Mouse (Mus musculus): ENCODE data around the gene Rcn3. TPM values are rescaled to one million over a fixed set of nuclear protein-coding genes. Genes with fewer than 3 reads are reported as not detected.
"Not testable (repeated sequence)": the region's sequence is repeated elsewhere in the genome, so short reads cannot be mapped to it uniquely, and the experiment has no call there.

Gene Rcn3
- polyA plus RNA-seq, 1 experiment from 2014 or later = 163 TPM

DNA sequence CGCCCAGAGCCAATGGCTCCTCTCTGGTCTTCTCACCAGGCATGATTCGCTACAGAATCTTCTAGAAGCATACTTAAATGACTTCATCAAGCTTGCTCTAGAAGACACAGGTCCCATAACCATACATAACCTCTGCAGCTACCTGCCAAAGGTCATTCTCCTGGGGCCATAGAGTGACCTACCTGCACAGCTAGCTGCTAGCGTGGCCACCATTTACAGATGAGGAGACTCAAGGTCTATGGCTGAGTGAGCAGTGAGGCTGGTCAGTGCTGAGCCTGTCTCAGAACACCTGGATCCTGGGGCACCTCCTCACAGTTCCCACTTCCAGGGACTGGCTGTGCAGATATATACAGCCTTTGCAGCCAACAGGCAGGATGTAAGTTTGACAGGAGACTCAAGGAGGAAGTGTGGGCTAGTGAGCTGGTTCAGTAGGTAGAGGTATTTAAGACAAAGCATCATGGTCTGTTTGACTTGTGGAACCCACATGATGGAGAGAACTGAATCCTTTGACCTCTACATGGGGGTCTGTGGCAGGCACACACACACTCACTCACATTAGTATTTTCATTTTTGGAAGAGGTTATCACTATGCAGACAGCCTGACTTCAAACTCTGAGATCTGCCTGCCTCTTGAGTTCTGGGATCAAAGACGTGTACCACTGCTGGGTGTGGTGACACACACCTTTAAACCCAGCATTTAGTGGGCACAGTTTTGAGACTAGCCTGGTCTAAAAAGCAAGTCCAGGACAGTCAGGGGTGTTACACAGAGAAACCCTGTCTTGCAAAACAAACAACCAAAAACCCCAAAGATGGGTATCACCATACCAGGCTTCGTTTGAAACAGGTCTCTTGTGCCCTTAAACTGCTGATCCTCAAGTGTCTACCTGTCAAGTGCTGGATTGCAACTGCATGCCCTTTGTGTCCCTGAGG is 28.0 kb upstream of the Rcn3 start:
- H3K27ac ChIP-seq (ENCODE audit: low read depth, low read length) = peak overlapping the region; percentile 16; the same call in 1 of the 2 replicates

GRCm38 (mm10) chr7:45118336-45118735 is 26.3 kb upstream of the Rcn3 start:
- Histone ChIP-seq H3K9me3 (ENCODE audit: control insufficient read depth, low read length) (no peaks in the 10 kb centered on the region), H3K4me2 (no peak overlapping the region), H3K36me3 (ENCODE audit: control insufficient read depth, insufficient read depth, low read length) (peaks cover 31% of the 10 kb centered on the region), H3K27ac (ENCODE audit: low read depth, low read length) (0 out of 2 replicates have a peak overlapping the region, but pooled peaks have one; percentile 15), H3K9ac (ENCODE audit: low read depth, low read length) (no peak overlapping the region), H3K27me3 (replicated peaks; ENCODE audit: control insufficient read depth, insufficient read depth, low read length) (no peaks in the 10 kb centered on the region), H3K4me1 (replicated peaks; ENCODE audit: control insufficient read depth, insufficient read depth, low read length) (peaks cover 37% of the 10 kb centered on the region), H3K4me3 (ENCODE audit: low read depth, low read length) (no peak overlapping the region)
- 77% methylated on average over 6 of the region's 6 CpGs for WGBS
- no peak for DNase-seq (ENCODE audit: low spot score)
- no peak for ATAC-seq (replicated peaks; ENCODE audit: low FRiP score)

More for the DNA sequence above, 28.0 kb upstream of the Rcn3 start:
- Histone ChIP-seq H3K4me2 (no peak overlapping the region), H3K4me3 (ENCODE audit: low read depth, low read length) (no peak overlapping the region), H3K4me1 (replicated peaks; ENCODE audit: control insufficient read depth, insufficient read depth, low read length) (peaks cover 34% of the 10 kb centered on the region), H3K36me3 (ENCODE audit: control insufficient read depth, insufficient read depth, low read length) (peaks cover 31% of the 10 kb centered on the region), H3K9me3 (ENCODE audit: control insufficient read depth, low read length) (no peaks in the 10 kb centered on the region), H3K9ac (ENCODE audit: low read depth, low read length) (no peak overlapping the region), H3K27me3 (replicated peaks; ENCODE audit: control insufficient read depth, insufficient read depth, low read length) (no peaks in the 10 kb centered on the region)
- WGBS = 72% methylated on average over 5 of the region's 5 CpGs
- ATAC-seq (replicated peaks; ENCODE audit: low FRiP score) = no peak
- DNase-seq (ENCODE audit: low spot score) = no peak

GRCm38 (mm10) chr7:45117566-45117965 is 25.5 kb upstream of the Rcn3 start:
- H3K27ac ChIP-seq (ENCODE audit: low read depth, low read length) = no peak overlapping the region
- H3K4me2 ChIP-seq = no peak overlapping the region
- H3K9ac ChIP-seq (ENCODE audit: low read depth, low read length) = no peak overlapping the region

GRCm38 (mm10) chr7:45113476-45113875 is 21.5 kb upstream of the Rcn3 start:
- Histone ChIP-seq H3K9ac (ENCODE audit: low read depth, low read length) (no peak overlapping the region), H3K4me3 (ENCODE audit: low read depth, low read length) (no peak overlapping the region), H3K27ac (ENCODE audit: low read depth, low read length) (no peak overlapping the region), H3K36me3 (ENCODE audit: control insufficient read depth, insufficient read depth, low read length) (no peaks in the 10 kb centered on the region), H3K27me3 (replicated peaks; ENCODE audit: control insufficient read depth, insufficient read depth, low read length) (no peaks in the 10 kb centered on the region), H3K9me3 (ENCODE audit: control insufficient read depth, low read length) (no peaks in the 10 kb centered on the region), H3K4me2 (no peak overlapping the region), H3K4me1 (replicated peaks; ENCODE audit: control insufficient read depth, insufficient read depth, low read length) (peaks cover 25% of the 10 kb centered on the region)
- DNase-seq (ENCODE audit: low spot score) (no peak), ATAC-seq (replicated peaks; ENCODE audit: low FRiP score) (no peak)
- WGBS = 40% methylated on average over 2 of the region's 2 CpGs

More at GRCm38 (mm10) chr7:45117566-45117965, 25.5 kb upstream of the Rcn3 start:
- Histone ChIP-seq H3K36me3 (ENCODE audit: control insufficient read depth, insufficient read depth, low read length) (peaks cover 24% of the 10 kb centered on the region), H3K27me3 (replicated peaks; ENCODE audit: control insufficient read depth, insufficient read depth, low read length) (no peaks in the 10 kb centered on the region), H3K9me3 (ENCODE audit: control insufficient read depth, low read length) (no peaks in the 10 kb centered on the region), H3K4me3 (ENCODE audit: low read depth, low read length) (no peak overlapping the region), H3K4me1 (replicated peaks; ENCODE audit: control insufficient read depth, insufficient read depth, low read length) (peaks cover 36% of the 10 kb centered on the region)
- DNase-seq (ENCODE audit: low spot score) (no peak), ATAC-seq (replicated peaks; ENCODE audit: low FRiP score) (no peak)
- 68% methylated on average over 8 of the region's 8 CpGs for WGBS

GRCm38 (mm10) chr7:45112529-45112928 is 20.5 kb upstream of the Rcn3 start:
- Histone ChIP-seq H3K9ac (ENCODE audit: low read depth, low read length) (no peak overlapping the region), H3K4me3 (ENCODE audit: low read depth, low read length) (no peak overlapping the region), H3K9me3 (ENCODE audit: control insufficient read depth, low read length) (no peaks in the 10 kb centered on the region), H3K27me3 (replicated peaks; ENCODE audit: control insufficient read depth, insufficient read depth, low read length) (no peaks in the 10 kb centered on the region), H3K36me3 (ENCODE audit: control insufficient read depth, insufficient read depth, low read length) (no peaks in the 10 kb centered on the region), H3K27ac (ENCODE audit: low read depth, low read length) (no peak overlapping the region), H3K4me1 (replicated peaks; ENCODE audit: control insufficient read depth, insufficient read depth, low read length) (peaks cover 18% of the 10 kb centered on the region), H3K4me2 (no peak overlapping the region)
- ATAC-seq (replicated peaks; ENCODE audit: low FRiP score) (no peak), DNase-seq (ENCODE audit: low spot score) (no peak)
- WGBS = 41% methylated on average over 3 of the region's 3 CpGs

GRCm38 (mm10) chr7:45111940-45112339 is 19.9 kb upstream of the Rcn3 start:
- Histone ChIP-seq H3K4me3 (ENCODE audit: low read depth, low read length) (no peak overlapping the region), H3K27ac (ENCODE audit: low read depth, low read length) (no peak overlapping the region), H3K9me3 (ENCODE audit: control insufficient read depth, low read length) (no peaks in the 10 kb centered on the region), H3K27me3 (replicated peaks; ENCODE audit: control insufficient read depth, insufficient read depth, low read length) (no peaks in the 10 kb centered on the region), H3K4me2 (no peak overlapping the region; the same call in 1 of the 2 replicates), H3K4me1 (replicated peaks; ENCODE audit: control insufficient read depth, insufficient read depth, low read length) (peaks cover 18% of the 10 kb centered on the region), H3K9ac (ENCODE audit: low read depth, low read length) (no peak overlapping the region), H3K36me3 (ENCODE audit: control insufficient read depth, insufficient read depth, low read length) (no peaks in the 10 kb centered on the region)
- DNase-seq (ENCODE audit: low spot score) (no peak), ATAC-seq (replicated peaks; ENCODE audit: low FRiP score) (no peak)
- WGBS = 58% methylated on average over 2 of the region's 2 CpGs

- not testable (repeated sequence) for ATAC-seq (replicated peaks; ENCODE audit: low FRiP score); H3K27me3 ChIP-seq (replicated peaks; ENCODE audit: control insufficient read depth, insufficient read depth, low read length); H3K27ac ChIP-seq (ENCODE audit: low read depth, low read length); H3K9ac ChIP-seq (ENCODE audit: low read depth, low read length); H3K4me2 ChIP-seq; DNase-seq (ENCODE audit: low spot score); H3K36me3 ChIP-seq (ENCODE audit: control insufficient read depth, insufficient read depth, low read length); H3K9me3 ChIP-seq (ENCODE audit: control insufficient read depth, low read length); H3K4me3 ChIP-seq (ENCODE audit: low read depth, low read length)
- H3K4me1 ChIP-seq (replicated peaks; ENCODE audit: control insufficient read depth, insufficient read depth, low read length) = peaks cover 15% of the 10 kb centered on the region
- WGBS = 78% methylated on average over 4 of the region's 4 CpGs
Observed at GRCm38 (mm10) chr7:45110089-45110488, 18.1 kb upstream of the Rcn3 start.

DNA sequence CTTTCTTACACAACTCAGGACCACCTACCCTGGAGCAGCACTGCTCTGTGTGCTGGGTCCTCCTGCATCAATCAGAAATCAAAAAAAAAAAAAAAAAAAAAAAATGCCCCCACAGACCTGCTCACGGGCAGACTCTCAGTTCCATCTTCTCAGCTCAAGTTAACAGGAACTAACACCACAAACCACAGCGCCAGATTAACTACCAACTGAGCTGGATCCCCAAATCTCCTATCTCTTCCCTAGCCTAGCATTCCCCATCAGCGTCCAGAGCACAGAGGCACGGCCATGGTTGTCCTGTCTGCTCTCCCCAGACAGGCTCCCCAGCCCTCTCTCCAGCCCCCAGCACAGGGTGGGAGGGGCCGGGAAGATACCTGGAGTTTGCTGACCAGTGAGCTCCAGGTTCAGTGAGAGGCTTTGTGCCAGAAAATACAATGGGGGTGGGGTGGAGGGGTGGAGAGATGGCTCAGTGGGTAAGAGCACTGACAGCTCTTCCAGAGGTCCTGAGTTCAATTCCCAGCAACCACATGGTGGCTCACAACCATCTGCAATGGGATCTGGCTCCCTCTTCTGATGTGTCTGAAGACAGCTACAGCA is 15.1 kb upstream of the Rcn3 start:
- WGBS = 46% methylated on average over 5 of the region's 5 CpGs
- H3K36me3 ChIP-seq (ENCODE audit: control insufficient read depth, insufficient read depth, low read length) = no peaks in the 10 kb centered on the region
- H3K4me1 ChIP-seq (replicated peaks; ENCODE audit: control insufficient read depth, insufficient read depth, low read length) = peaks cover 6% of the 10 kb centered on the region
- H3K4me3 ChIP-seq (ENCODE audit: low read depth, low read length) = no peak overlapping the region
- H3K4me2 ChIP-seq = no peak overlapping the region
- H3K27ac ChIP-seq (ENCODE audit: low read depth, low read length) = no peak overlapping the region
- H3K27me3 ChIP-seq (replicated peaks; ENCODE audit: control insufficient read depth, insufficient read depth, low read length) = no peaks in the 10 kb centered on the region
- no peak overlapping the region for H3K9ac ChIP-seq (ENCODE audit: low read depth, low read length)
- ATAC-seq (replicated peaks; ENCODE audit: low FRiP score) (no peak), DNase-seq (ENCODE audit: low spot score) (no peak)
- H3K9me3 ChIP-seq (ENCODE audit: control insufficient read depth, low read length) = no peaks in the 10 kb centered on the region

All from liver, embryonic 11.5 days (tissue).